Mouse (Mus musculus) MEL (cell line): ENCODE measurements around the gene Ttc32. TPM values are rescaled to one million over a fixed set of nuclear protein-coding genes. Genes with fewer than 3 reads are reported as not detected.

Experiments used
- DNase-seq: peaks from one replicate; pipeline ENCODE4 v3.0.0; 2011; ENCODE audit warnings: low read depth, low spot score
- H3K27ac ChIP-seq: 2 replicates; pipeline ENCODE4 v1.5.1; 2012; ENCODE audit warnings: low read depth, mild to moderate bottlenecking, control low read depth, low read length, moderate library complexity; ENCODE audit not compliant: control insufficient read depth
- H3K27me3 ChIP-seq, 2 experiments: fragments of 150-350 bp in 1 of 2; sonication (generic) in 1 of 2; 2 replicates each; pipeline ENCODE4 v1.6.1; 2012; ENCODE audit warnings: low read length in 2 of 2, mild to moderate bottlenecking in 2 of 2, improper control_type of control experiment in 1 of 2, moderate library complexity in 1 of 2; ENCODE audit not compliant: insufficient read depth in 2 of 2, control insufficient read depth in 1 of 2
- H3K36me3 ChIP-seq, 2 experiments: 2 replicates each; pipeline ENCODE4 v1.6.1; 2012 to 2014; ENCODE audit warnings: low read length in 2 of 2, improper control_type of control experiment in 1 of 2, inconsistent platforms in 1 of 2, mild to moderate bottlenecking in 1 of 2; ENCODE audit not compliant: insufficient read depth in 2 of 2, control insufficient read depth in 1 of 2
- H3K4me1 ChIP-seq, 2 experiments: fragments of 150-350 bp in 1 of 2; sonication (generic) in 1 of 2; 2 replicates each; pipeline ENCODE4 v1.6.1; 2012; ENCODE audit warnings: low read length in 2 of 2, improper control_type of control experiment in 1 of 2, mild to moderate bottlenecking in 1 of 2; ENCODE audit not compliant: insufficient read depth in 2 of 2, control insufficient read depth in 1 of 2
- H3K4me3 ChIP-seq, 2 experiments: fragments of 150-350 bp in 1 of 2; sonication (generic) in 1 of 2; 2 replicates each; pipeline ENCODE4 v1.5.1; 2012; ENCODE audit warnings: low read depth in 2 of 2, low read length in 2 of 2, mild to moderate bottlenecking in 2 of 2, moderate library complexity in 2 of 2, control low read depth in 1 of 2, improper control_type of control experiment in 1 of 2; ENCODE audit not compliant: control insufficient read depth in 1 of 2, insufficient read depth in 1 of 2
- H3K79me2 ChIP-seq: 2 replicates; pipeline ENCODE4 v1.6.1; 2012; ENCODE audit warnings: mild to moderate bottlenecking, low read length, moderate library complexity; ENCODE audit not compliant: control insufficient read depth, poor library complexity, insufficient read depth
- H3K9ac ChIP-seq: 2 replicates; pipeline ENCODE4 v1.6.1; 2012; ENCODE audit warnings: low read depth, mild to moderate bottlenecking, control low read depth, low read length, moderate library complexity; ENCODE audit not compliant: control insufficient read depth, poor library complexity, severe bottlenecking
- H3K9me3 ChIP-seq: fragments of 150-350 bp; sonication (generic); replicated peaks from 2 replicates; pipeline ENCODE4 v1.6.1; 2012; ENCODE audit warnings: mild to moderate bottlenecking, low read length, improper control_type of control experiment, moderate library complexity; ENCODE audit not compliant: insufficient read depth
- CHD1 ChIP-seq: IDR thresholded peaks from 2 replicates; pipeline ENCODE4 v1.6.1; 2012; ENCODE audit warnings: low read depth, mild to moderate bottlenecking, inconsistent platforms, low read length, improper control_type of control experiment
- EP300 ChIP-seq, 2 experiments: IDR thresholded peaks; 2 replicates each; pipeline ENCODE4 v1.6.1; 2011; ENCODE audit warnings: improper control_type of control experiment in 2 of 2, low read length in 2 of 2, low read depth in 1 of 2, mild to moderate bottlenecking in 1 of 2
- GATA1 ChIP-seq: IDR thresholded peaks from 2 replicates; pipeline ENCODE4 v1.6.1; 2011; ENCODE audit warnings: low read depth, low read length, improper control_type of control experiment
- JUND ChIP-seq: IDR thresholded peaks from 2 replicates; pipeline ENCODE4 v1.6.1; 2011; ENCODE audit warnings: low read depth, mild to moderate bottlenecking, improper control_type of control experiment, low read length
- MAFK ChIP-seq: IDR thresholded peaks from 2 replicates; pipeline ENCODE4 v1.6.1; 2011; ENCODE audit warnings: low read depth, mild to moderate bottlenecking, low read length, improper control_type of control experiment, borderline replicate concordance
- MAX ChIP-seq: IDR thresholded peaks from 2 replicates; pipeline ENCODE4 v1.6.1; 2011; ENCODE audit warnings: low read length, improper control_type of control experiment
- MEF2A ChIP-seq: IDR thresholded peaks from 2 replicates; pipeline ENCODE4 v1.6.1; 2014; ENCODE audit warnings: low read depth, mild to moderate bottlenecking, inconsistent platforms, low read length, improper control_type of control experiment; ENCODE audit not compliant: poor library complexity, insufficient replicate concordance, severe bottlenecking; ENCODE audit errors: extremely low read depth
- NELFE ChIP-seq: IDR thresholded peaks from 2 replicates; pipeline ENCODE4 v1.6.1; 2011; ENCODE audit warnings: low read depth, low read length, improper control_type of control experiment
- POLR2A ChIP-seq, 2 experiments: IDR thresholded peaks; 2 replicates each; pipeline ENCODE4 v1.6.1; 2011 to 2012; ENCODE audit warnings: low read length in 2 of 2, mild to moderate bottlenecking in 2 of 2, control low read depth in 1 of 2, improper control_type of control experiment in 1 of 2, low read depth in 1 of 2, moderate library complexity in 1 of 2; ENCODE audit not compliant: control insufficient read depth in 1 of 2, insufficient read depth in 1 of 2, poor library complexity in 1 of 2
- POLR2AphosphoS5 ChIP-seq: IDR thresholded peaks from 2 replicates; pipeline ENCODE4 v1.6.1; 2012; ENCODE audit warnings: low read depth, borderline replicate concordance, mild to moderate bottlenecking, inconsistent platforms, low read length, moderate library complexity, mixed read lengths
- RCOR1 ChIP-seq: IDR thresholded peaks from 2 replicates; pipeline ENCODE4 v1.6.1; 2012; ENCODE audit warnings: low read depth, mild to moderate bottlenecking, inconsistent platforms, low read length, improper control_type of control experiment
- TAL1 ChIP-seq: IDR thresholded peaks from 2 replicates; pipeline ENCODE4 v1.6.1; 2012; ENCODE audit warnings: mild to moderate bottlenecking, inconsistent platforms, low read length, moderate library complexity, mixed read lengths
- UBTF ChIP-seq: IDR thresholded peaks from 2 replicates; pipeline ENCODE4 v1.6.1; 2012; ENCODE audit warnings: low read depth, mild to moderate bottlenecking, inconsistent platforms, low read length, improper control_type of control experiment, moderate library complexity, borderline replicate concordance; ENCODE audit not compliant: insufficient read depth
- USF1 ChIP-seq: IDR thresholded peaks from 2 replicates; pipeline ENCODE4 v1.6.1; 2014; ENCODE audit warnings: low read depth, mild to moderate bottlenecking, inconsistent platforms, low read length, improper control_type of control experiment, moderate library complexity
- ZC3H11A ChIP-seq: IDR thresholded peaks from 2 replicates; pipeline ENCODE4 v1.6.1; 2012; ENCODE audit warnings: low read depth, mild to moderate bottlenecking, inconsistent platforms, low read length, improper control_type of control experiment
- ZKSCAN1 ChIP-seq: IDR thresholded peaks from 2 replicates; pipeline ENCODE4 v1.6.1; 2012; ENCODE audit warnings: low read depth, mild to moderate bottlenecking, inconsistent platforms, low read length, improper control_type of control experiment, moderate library complexity
- ZMIZ1 ChIP-seq: IDR thresholded peaks from 2 replicates; pipeline ENCODE4 v1.6.1; 2012; ENCODE audit warnings: low read depth, mild to moderate bottlenecking, inconsistent platforms, low read length, improper control_type of control experiment, moderate library complexity
- ZNF384 ChIP-seq: IDR thresholded peaks from 2 replicates; pipeline ENCODE4 v1.6.1; 2012; ENCODE audit warnings: low read depth, mild to moderate bottlenecking, inconsistent platforms, low read length, improper control_type of control experiment
- polyA plus RNA-seq, 2 experiments: library from polyadenylated mRNA; stranded (reverse) in 1 of 2; unstranded in 1 of 2; fragments of >175 nt in 1 of 2; fragments of >200 nt in 1 of 2; gene quantifications; 2 replicates each; pipeline versions ENCODE4 v1.2.1 to v1.2.4; 2012; ENCODE audit warnings: low replicate concordance in 2 of 2, low read depth in 1 of 2; ENCODE audit not compliant: insufficient read length in 2 of 2, insufficient read depth in 1 of 2, missing spikeins in 1 of 2
- total RNA-seq: library from RNA; depleted of rRNA; stranded (reverse); fragments of 300-350 nt; gene quantifications from 2 replicates; pipeline ENCODE4 v1.2.3, GENCODE M21; 2012

The Ttc32 gene
- total and polyA plus RNA-seq, 3 experiments, result 7.3 to 7.4 TPM; not detected in 1

GRCm38 (mm10) chr12:9040177-9040576, 10.4 kb downstream of the Ttc32 start:
- no peaks in the 10 kb centered on the region for H3K79me2 ChIP-seq
- no peaks in the 10 kb centered on the region for H3K9me3 ChIP-seq
- no peaks in the 10 kb centered on the region for H3K36me3 ChIP-seq
- no peak overlapping the region for H3K9ac ChIP-seq
- H3K27me3 ChIP-seq, result no peaks in the 10 kb centered on the region
- DNase-seq, result no peak
- no peak overlapping the region for H3K27ac ChIP-seq
- no peaks in the 10 kb centered on the region for H3K4me1 ChIP-seq
- no peak overlapping the region for H3K4me3 ChIP-seq
- TF ChIP-seq MAX (no peak), ZNF384 (no peak), MAFK (no peak), EP300 (IDR thresholded peaks at IDR 0.05; ENCODE audit: low read depth in 1 of 2, low read length in 2 of 2) (no peak), NELFE (no peak), ZC3H11A (no peak), MEF2A (no peak)
- TF ChIP-seq, all 39 proteins: peak for 0

- Histone ChIP-seq H3K27ac (no peak overlapping the region), H3K79me2 (no peaks in the 10 kb centered on the region), H3K36me3 (no peaks in the 10 kb centered on the region), H3K4me1 (no peaks in the 10 kb centered on the region), H3K9ac (no peak overlapping the region), H3K9me3 (no peaks in the 10 kb centered on the region), H3K4me3 (no peak overlapping the region), H3K27me3 (no peaks in the 10 kb centered on the region)
- DNase-seq, result no peak
- no peak for TF ChIP-seq ZKSCAN1
- no peak for TF ChIP-seq POLR2A (IDR thresholded peaks at IDR 0.05; ENCODE audit: control insufficient read depth in 1 of 2, insufficient read depth in 1 of 2, low read depth in 1 of 2, low read length in 2 of 2, poor library complexity in 1 of 2)
- no peak for TF ChIP-seq ZMIZ1
- TF ChIP-seq UBTF, result no peak
- no peak for TF ChIP-seq POLR2AphosphoS5
- no peak for TF ChIP-seq CHD1
- TF ChIP-seq TAL1, result no peak
- TF ChIP-seq RCOR1, result no peak
- TF ChIP-seq GATA1, result no peak
- TF ChIP-seq JUND, result no peak
- no peak for TF ChIP-seq USF1
Measured at GRCm38 (mm10) chr12:9040686-9041085, 10.9 kb downstream of the Ttc32 start.
